Mouse (Mus musculus): ENCODE results near the gene Tmem131. TPM values are rescaled to one million over a fixed set of nuclear protein-coding genes. Genes with fewer than 3 reads are reported as not detected.
"Not testable (repeated sequence)": the region's sequence is repeated elsewhere in the genome, so short reads cannot be mapped to it uniquely, and the experiment has no call there.

Tmem131 gene
- polyA plus RNA-seq, 1 experiment from 2014 or later: 72.3 TPM

GRCm38 (mm10) chr1:36915200-36915580 lies 28.3 kb downstream of the Tmem131 start:
- Histone ChIP-seq H3K4me3 (ENCODE audit: inconsistent target) (no peak overlapping the region), H3K27ac (peak overlapping the region; percentile 48), H3K79me2 (ENCODE audit: inconsistent target) (peaks cover 99% of the 10 kb centered on the region), H3K36me3 (ENCODE audit: inconsistent target) (no peaks in the 10 kb centered on the region)
- 95% methylated on average over 5 of the region's 5 CpGs for WGBS (ENCODE audit: missing documents)

- no peak overlapping the region for H3K4me3 ChIP-seq (ENCODE audit: inconsistent target)
- peak overlapping the region; percentile 48 for H3K27ac ChIP-seq
- H3K79me2 ChIP-seq (ENCODE audit: inconsistent target): peaks cover 99% of the 10 kb centered on the region
- H3K36me3 ChIP-seq (ENCODE audit: inconsistent target): no peaks in the 10 kb centered on the region
- 24% methylated on average over 7 of the region's 7 CpGs for whole genome bisulfite sequencing (ENCODE audit: missing documents)
Observed at GRCm38 (mm10) chr1:36914455-36915199, 28.8 kb downstream of the Tmem131 start.

- Histone ChIP-seq H3K36me3 (ENCODE audit: inconsistent target) (no peaks in the 10 kb centered on the region), H3K27ac (peak overlapping the region; percentile 48; the same call in 1 of the 2 replicates), H3K79me2 (ENCODE audit: inconsistent target) (peaks cover 99% of the 10 kb centered on the region), H3K4me3 (ENCODE audit: inconsistent target) (no peak overlapping the region)
- 38% methylated on average over 7 of the region's 7 CpGs for WGBS (ENCODE audit: missing documents)
Observed at GRCm38 (mm10) chr1:36913806-36914205, 29.7 kb downstream of the Tmem131 start.

GRCm38 (mm10) chr1:36912239-36912638 lies 31.2 kb downstream of the Tmem131 start:
- Histone ChIP-seq H3K79me2 (ENCODE audit: inconsistent target) (peaks cover 99% of the 10 kb centered on the region), H3K36me3 (ENCODE audit: inconsistent target) (no peaks in the 10 kb centered on the region), H3K27ac (no peak overlapping the region), H3K4me3 (ENCODE audit: inconsistent target) (no peak overlapping the region)
- 75% methylated on average over 1 of the region's 1 CpGs for WGBS (ENCODE audit: missing documents)

GRCm38 (mm10) chr1:36911603-36912002 lies 31.9 kb downstream of the Tmem131 start:
- H3K27ac ChIP-seq: no peak overlapping the region

DNA sequence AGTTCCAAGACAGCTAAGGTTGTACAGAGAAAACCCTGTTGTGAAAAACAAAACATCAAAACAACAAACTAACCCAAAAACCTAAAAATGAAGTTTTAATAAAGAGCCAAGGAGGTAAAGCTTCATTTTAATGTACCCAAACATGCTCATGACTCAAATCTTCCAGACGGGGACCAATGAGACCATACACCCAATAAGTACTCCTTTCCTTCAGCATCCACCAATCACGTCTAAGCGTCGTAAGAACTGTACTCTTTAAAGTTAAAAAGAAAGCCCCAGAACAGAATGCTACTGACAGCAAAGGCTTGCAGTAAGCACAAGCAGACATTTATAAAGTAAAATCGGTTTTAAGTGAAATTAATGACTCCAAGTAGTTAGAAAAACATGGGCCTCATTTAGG lies 33.1 kb downstream of the Tmem131 start:
- 95% methylated on average over 5 of the region's 5 CpGs for whole genome bisulfite sequencing (ENCODE audit: missing documents)
- Histone ChIP-seq H3K79me2 (ENCODE audit: inconsistent target) (peaks cover 98% of the 10 kb centered on the region), H3K27ac (no peak overlapping the region), H3K36me3 (ENCODE audit: inconsistent target) (no peaks in the 10 kb centered on the region), H3K4me3 (ENCODE audit: inconsistent target) (no peak overlapping the region)

More at GRCm38 (mm10) chr1:36911603-36912002, 31.9 kb downstream of the Tmem131 start:
- no peak overlapping the region for H3K4me3 ChIP-seq (ENCODE audit: inconsistent target)
- peaks cover 99% of the 10 kb centered on the region for H3K79me2 ChIP-seq (ENCODE audit: inconsistent target)
- no peaks in the 10 kb centered on the region for H3K36me3 ChIP-seq (ENCODE audit: inconsistent target)
- WGBS (ENCODE audit: missing documents): 92% methylated on average over 3 of the region's 3 CpGs

DNA sequence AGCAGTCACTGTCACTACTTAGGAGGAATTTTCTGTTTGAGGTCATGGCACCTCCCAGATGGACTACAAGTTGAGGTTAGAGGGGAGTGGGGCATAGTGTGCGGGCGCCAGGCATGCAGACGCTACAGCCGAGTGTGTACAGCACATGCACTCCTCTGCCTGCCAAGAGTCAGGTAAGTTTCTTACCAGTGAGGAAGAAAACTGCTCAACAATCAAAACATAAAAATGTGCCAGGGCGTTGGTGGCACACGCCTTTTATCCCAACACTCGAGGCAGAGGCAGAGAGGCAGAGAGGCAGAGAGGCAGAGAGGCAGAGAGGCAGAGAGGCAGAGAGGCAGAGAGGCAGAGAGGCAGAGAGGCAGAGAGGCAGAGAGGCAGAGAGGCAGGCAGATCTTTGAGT lies 33.5 kb downstream of the Tmem131 start:
- not testable (repeated sequence) for H3K27ac ChIP-seq; H3K4me3 ChIP-seq (ENCODE audit: inconsistent target); H3K36me3 ChIP-seq (ENCODE audit: inconsistent target)
- 88% methylated on average over 7 of the region's 7 CpGs for WGBS (ENCODE audit: missing documents)
- peaks cover 98% of the 10 kb centered on the region for H3K79me2 ChIP-seq (ENCODE audit: inconsistent target)

DNA sequence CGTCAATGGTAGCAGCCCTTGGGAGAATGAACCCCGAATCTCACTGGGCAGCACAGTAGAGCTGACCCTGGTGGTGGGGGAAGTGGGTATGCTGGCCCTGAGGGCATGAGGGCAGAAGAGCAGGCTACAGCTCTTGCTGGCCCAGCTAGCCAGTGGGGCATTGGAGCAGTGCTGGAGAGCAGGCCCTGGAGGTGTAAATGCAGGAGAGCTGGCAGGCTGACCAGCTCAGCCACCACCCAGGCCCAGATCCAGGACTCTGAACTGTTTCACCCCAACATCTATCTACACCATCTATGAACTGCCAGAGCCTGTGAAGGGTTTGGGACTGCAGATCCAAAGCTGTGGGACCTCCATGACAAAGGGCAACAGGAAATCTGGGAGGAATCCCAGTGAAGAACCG lies 38.2 kb downstream of the Tmem131 start:
- H3K79me2 ChIP-seq (ENCODE audit: inconsistent target): peaks cover 99% of the 10 kb centered on the region

DNA sequence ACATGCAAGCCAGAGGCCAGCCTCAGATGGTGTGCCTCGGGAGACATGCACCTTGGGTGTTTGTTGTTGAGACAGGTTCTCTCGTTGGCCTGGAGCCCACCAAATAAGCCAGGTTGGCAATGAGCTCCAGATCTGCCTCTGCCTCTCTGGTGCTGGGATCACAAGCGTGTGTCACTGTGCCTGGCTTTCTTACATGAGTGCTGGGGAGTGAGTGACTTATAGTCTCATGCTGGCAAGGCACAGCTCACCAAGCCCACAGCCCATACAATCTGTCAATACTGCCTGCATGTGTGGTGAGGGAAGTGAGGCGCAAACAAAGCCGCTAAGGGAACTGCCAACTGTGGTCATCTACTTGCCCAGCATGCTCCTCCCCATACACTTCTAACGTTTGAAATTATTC lies 39.0 kb downstream of the Tmem131 start:
- 55% methylated on average over 6 of the region's 6 CpGs for WGBS (ENCODE audit: missing documents)
- Histone ChIP-seq H3K36me3 (ENCODE audit: inconsistent target) (no peaks in the 10 kb centered on the region), H3K27ac (no peak overlapping the region), H3K79me2 (ENCODE audit: inconsistent target) (peaks cover 99% of the 10 kb centered on the region), H3K4me3 (ENCODE audit: inconsistent target) (no peak overlapping the region)

More for the DNA sequence above, 38.2 kb downstream of the Tmem131 start:
- Histone ChIP-seq H3K36me3 (ENCODE audit: inconsistent target) (no peaks in the 10 kb centered on the region), H3K4me3 (ENCODE audit: inconsistent target) (no peak overlapping the region), H3K27ac (no peak overlapping the region)
- 84% methylated on average over 3 of the region's 3 CpGs for WGBS (ENCODE audit: missing documents)

DNA sequence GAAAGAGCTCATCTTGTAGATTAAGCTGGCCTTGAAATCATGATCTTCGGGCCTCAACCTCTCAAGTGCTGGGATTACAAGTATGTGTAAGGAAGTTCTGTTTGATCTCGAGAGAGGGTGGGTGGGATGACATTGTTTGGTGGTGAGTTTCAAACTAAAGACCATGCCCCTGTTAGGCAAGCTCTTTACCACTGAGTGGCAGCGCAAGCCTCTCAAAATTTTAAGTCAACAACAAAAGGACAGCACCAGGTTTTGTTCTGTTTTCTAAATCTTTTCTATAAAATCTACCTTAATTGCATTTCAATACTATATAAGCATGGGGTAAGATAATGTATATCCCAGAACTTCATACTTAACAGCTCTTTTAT lies 39.4 kb downstream of the Tmem131 start:
- Histone ChIP-seq H3K27ac (no peak overlapping the region), H3K36me3 (ENCODE audit: inconsistent target) (no peaks in the 10 kb centered on the region), H3K79me2 (ENCODE audit: inconsistent target) (peaks cover 99% of the 10 kb centered on the region), H3K4me3 (ENCODE audit: inconsistent target) (no peak overlapping the region)
- 43% methylated on average over 1 of the region's 3 CpGs for WGBS (ENCODE audit: missing documents)

GRCm38 (mm10) chr1:36903376-36904083 lies 39.9 kb downstream of the Tmem131 start:
- H3K36me3 ChIP-seq (ENCODE audit: inconsistent target): no peaks in the 10 kb centered on the region
- no peak overlapping the region for H3K27ac ChIP-seq
- no peak overlapping the region for H3K4me3 ChIP-seq (ENCODE audit: inconsistent target)
- 91% methylated on average over 7 of the region's 15 CpGs for whole genome bisulfite sequencing (ENCODE audit: missing documents)
- H3K79me2 ChIP-seq (ENCODE audit: inconsistent target): peaks cover 99% of the 10 kb centered on the region

DNA sequence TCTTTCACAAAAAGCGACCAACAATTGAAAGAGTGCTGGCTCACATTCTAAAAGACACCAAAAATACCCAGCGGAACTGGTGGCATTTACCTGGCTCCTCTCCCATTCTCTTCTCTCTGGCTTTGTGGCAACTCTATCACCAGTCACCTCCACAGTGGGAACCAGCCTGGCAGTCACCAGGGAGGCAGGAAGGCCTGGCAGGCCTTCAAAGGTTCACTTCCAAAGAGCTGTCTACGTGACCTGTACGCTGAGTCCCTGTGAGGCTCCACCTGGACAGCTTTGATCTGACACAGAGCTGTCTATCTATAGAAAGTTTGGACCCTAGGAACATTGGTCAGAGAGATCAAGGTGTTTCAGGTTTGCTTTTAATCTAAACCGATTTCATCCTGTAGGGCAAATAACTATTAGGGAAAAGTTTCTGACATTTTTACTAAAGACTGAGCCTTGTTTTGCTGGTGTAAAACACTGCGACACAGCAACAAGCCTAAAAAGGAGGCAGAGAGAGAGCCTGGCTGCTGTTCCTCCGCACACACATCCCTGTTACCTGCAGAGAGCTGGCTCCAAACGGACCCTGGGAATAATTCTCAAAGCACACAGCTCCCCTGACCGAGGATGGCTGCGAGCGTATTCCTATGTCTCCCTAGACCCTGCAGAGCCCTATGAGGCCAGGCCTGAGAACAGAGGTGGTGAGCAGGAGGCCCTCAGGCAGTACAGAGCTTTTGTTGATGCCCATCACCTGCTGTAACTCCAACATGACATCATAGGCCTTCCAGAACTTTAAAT lies 40.7 kb downstream of the Tmem131 start:
- H3K36me3 ChIP-seq (ENCODE audit: inconsistent target): no peaks in the 10 kb centered on the region
- WGBS (ENCODE audit: missing documents): 96% methylated on average over 11 of the region's 11 CpGs
- no peak overlapping the region for H3K27ac ChIP-seq
- H3K79me2 ChIP-seq (ENCODE audit: inconsistent target): peaks cover 99% of the 10 kb centered on the region
- no peak overlapping the region for H3K4me3 ChIP-seq (ENCODE audit: inconsistent target)

- Histone ChIP-seq H3K4me3 (ENCODE audit: inconsistent target) (no peak overlapping the region), H3K27ac (no peak overlapping the region), H3K36me3 (ENCODE audit: inconsistent target) (no peaks in the 10 kb centered on the region), H3K79me2 (ENCODE audit: inconsistent target) (peaks cover 99% of the 10 kb centered on the region)
- WGBS (ENCODE audit: missing documents): 85% methylated on average over 2 of the region's 2 CpGs
Observed at GRCm38 (mm10) chr1:36899622-36900021, 43.8 kb downstream of the Tmem131 start.

DNA sequence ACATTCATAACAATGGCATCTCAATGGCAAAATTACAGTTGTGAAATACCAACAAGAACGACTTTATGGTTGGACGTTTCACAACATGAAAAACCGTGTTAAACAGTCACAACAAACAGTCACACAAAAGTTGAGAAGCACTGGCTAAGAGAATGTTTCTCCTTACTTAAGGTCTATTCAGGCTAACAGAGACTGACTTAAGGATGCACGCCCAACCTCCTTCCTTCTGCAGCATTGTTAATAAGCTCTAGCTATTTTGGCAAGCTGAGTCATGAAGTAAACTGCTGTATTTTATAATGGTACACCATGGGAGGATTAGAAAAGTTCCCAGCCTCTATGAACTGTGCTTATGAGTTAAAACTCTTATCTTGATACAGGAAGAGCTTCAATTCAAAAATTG lies 47.0 kb downstream of the Tmem131 start:
- Histone ChIP-seq H3K36me3 (ENCODE audit: inconsistent target) (no peaks in the 10 kb centered on the region), H3K4me3 (ENCODE audit: inconsistent target) (no peak overlapping the region), H3K27ac (no peak overlapping the region), H3K79me2 (ENCODE audit: inconsistent target) (peaks cover 99% of the 10 kb centered on the region)
- WGBS (ENCODE audit: missing documents): 66% methylated on average over 4 of the region's 4 CpGs

- H3K79me2 ChIP-seq (ENCODE audit: inconsistent target): peaks cover 99% of the 10 kb centered on the region
- H3K36me3 ChIP-seq (ENCODE audit: inconsistent target): no peaks in the 10 kb centered on the region
- H3K4me3 ChIP-seq (ENCODE audit: inconsistent target): no peak overlapping the region
- no peak overlapping the region for H3K27ac ChIP-seq
- WGBS (ENCODE audit: missing documents): 94% methylated on average over 3 of the region's 3 CpGs
Observed at GRCm38 (mm10) chr1:36895452-36895851, 48.0 kb downstream of the Tmem131 start.
